ENCODE assay signal across 13 mouse cellular contexts in the genomic region with DNA sequence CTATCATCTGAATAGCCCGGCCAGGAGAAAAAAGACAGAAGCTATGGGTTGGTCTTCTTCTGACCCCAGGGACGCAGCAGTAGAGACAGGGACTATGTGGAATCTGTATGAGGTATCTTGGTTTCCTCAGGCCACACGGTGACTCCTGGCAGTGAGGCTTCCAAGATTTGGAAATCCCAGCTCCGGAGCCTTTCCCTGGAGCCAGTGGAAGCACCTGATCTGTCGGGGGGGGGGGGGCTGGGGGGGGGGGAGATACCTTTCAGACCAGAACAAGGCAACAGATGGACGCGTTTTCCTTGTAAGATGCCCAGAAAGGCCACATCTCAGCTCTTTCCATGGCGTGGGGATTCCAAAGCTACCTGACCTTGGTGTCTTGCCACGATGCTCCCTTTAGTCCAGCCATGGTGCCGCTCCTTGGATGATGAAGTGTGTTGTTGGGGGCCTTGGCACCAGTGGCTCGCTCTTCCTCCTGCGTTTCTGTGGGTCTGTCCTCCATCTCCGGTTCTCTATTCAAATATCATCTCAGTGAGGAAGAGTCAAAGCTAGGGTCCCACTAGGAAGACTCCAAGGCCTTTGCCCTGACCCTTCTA. TPM values are rescaled to one million over a fixed set of nuclear protein-coding genes. Genes with fewer than 3 reads are reported as not detected.
DNase-seq lines count a peak whose midpoint lies in the region; ATAC-seq and TF ChIP-seq lines count a peak whose summit lies in the region.
"Had no signal": no experiment of that assay in that cellular context is flagged by ENCODE, and none has a peak within 500 bp of the region (broad histone marks: within the 10 kb centered on the region; RNA-seq: fewer than 3 reads in every experiment).

No protein-coding gene starts in this region.

- H3K9me3 ChIP-seq in forebrain, embryonic 12.5 days = no peaks in the 10 kb centered on the region
- H3K9me3 ChIP-seq in limb, embryonic 14.5 days (ENCODE audit: control insufficient read depth, low read length) = no peaks in the 10 kb centered on the region
- H3K9me3 ChIP-seq: embryonic facial prominence, embryonic 15.5 days had no signal

- peaks cover 37% of the 10 kb centered on the region for H3K4me1 ChIP-seq in forebrain, embryonic 12.5 days
- H3K4me1 ChIP-seq in limb, embryonic 14.5 days (ENCODE audit: control insufficient read depth, insufficient read depth, low read length) = peaks cover 29% of the 10 kb centered on the region

- H3K36me3 ChIP-seq in forebrain, embryonic 12.5 days (replicated peaks) = no peaks in the 10 kb centered on the region
- no peaks in the 10 kb centered on the region for H3K36me3 ChIP-seq in limb, embryonic 14.5 days (ENCODE audit: control insufficient read depth, insufficient read depth, low read length)
- H3K36me3 ChIP-seq: embryonic facial prominence, embryonic 15.5 days had no signal

- H3K27ac ChIP-seq in layer of hippocampus, adult 2 months = peak overlapping the region; percentile 95; the same call in 1 of the 2 replicates
- peak overlapping the region; percentile 99 for H3K27ac ChIP-seq in forebrain, embryonic 12.5 days
- H3K27ac ChIP-seq in limb, embryonic 14.5 days (replicated peaks; ENCODE audit: low read depth, low read length) = peak overlapping the region; percentile 97; the same call in 1 of the 2 replicates

- TF ChIP-seq POLR2A in limb, embryonic 14.5 days (IDR thresholded peaks at IDR 0.05; ENCODE audit: borderline replicate concordance, extremely low read depth, insufficient read depth, insufficient read length) = no peak

- peaks cover 5% of the 10 kb centered on the region; the same call in 1 of the 2 replicates for H3K27me3 ChIP-seq in forebrain, embryonic 12.5 days
- H3K27me3 ChIP-seq in limb, embryonic 14.5 days (ENCODE audit: control insufficient read depth, insufficient read depth, low read length) = no peaks in the 10 kb centered on the region
- H3K27me3 ChIP-seq: embryonic facial prominence, embryonic 15.5 days had no signal

- no peak for ATAC-seq in cerebellum, adult (ENCODE audit: insufficient number of reproducible peaks, low FRiP score, low TSS enrichment)
- no peak for ATAC-seq in forebrain, embryonic 12.5 days (ENCODE audit: low FRiP score)
- no peak for ATAC-seq in limb, embryonic 14.5 days (ENCODE audit: low FRiP score, low read depth)
- ATAC-seq: inflammation-experienced regulatory T-cells, adult 6 months had no signal

- WGBS in forebrain, embryonic 12.5 days = 83% methylated on average over 13 of the region's 13 CpGs
- WGBS in limb, embryonic 14.5 days = 92% methylated on average over 11 of the region's 13 CpGs

- no peak for TF ChIP-seq CTCF in layer of hippocampus, adult 2 months (conservative IDR thresholded peaks at IDR 0.05)

- DNase-seq in cerebellum, postnatal 10 days = peak; percentile 42 to 49
- no peak for DNase-seq in layer of hippocampus, adult 2 months (ENCODE audit: low spot score in 2 of 2)
- DNase-seq in layer of hippocampus, postnatal 25 days (ENCODE audit: extremely low spot score in 1 of 2, low spot score in 1 of 2) = no peak
- no peak for DNase-seq in limb, embryonic 14.5 days (ENCODE audit: low spot score)
- DNase-seq in urinary bladder, adult 2 months (ENCODE audit: low spot score) = no peak
- DNase-seq in frontal cortex, adult 2 months (ENCODE audit: extremely low spot score in 1 of 2, low spot score in 1 of 2) = no peak
- DNase-seq: lung, adult 2 months; right cerebral cortex, postnatal 14 days had no signal

- H3K4me3 ChIP-seq in layer of hippocampus, adult 2 months = no peak overlapping the region
- no peak overlapping the region for H3K4me3 ChIP-seq in forebrain, embryonic 12.5 days (replicated peaks)
- no peak overlapping the region for H3K4me3 ChIP-seq in limb, embryonic 14.5 days (replicated peaks; ENCODE audit: low read length)
- H3K4me3 ChIP-seq: embryonic facial prominence, embryonic 15.5 days; myocyte had no signal

- H3K9ac ChIP-seq in forebrain, embryonic 12.5 days = peak overlapping the region; percentile 49; the same call in 1 of the 2 replicates
- no peak overlapping the region for H3K9ac ChIP-seq in limb, embryonic 14.5 days (ENCODE audit: low read depth, low read length, severe bottlenecking)
- H3K9ac ChIP-seq: embryonic facial prominence, embryonic 15.5 days had no signal

- H3K4me2 ChIP-seq in forebrain, embryonic 12.5 days = no peak overlapping the region
- no peak overlapping the region for H3K4me2 ChIP-seq in limb, embryonic 14.5 days (replicated peaks; ENCODE audit: low read depth, low read length, severe bottlenecking)

RNA-seq across cellular contexts. Expression of gene Tmem209, which starts 47.7 kb away (rescaled TPM):
- total RNA-seq in layer of hippocampus, adult 2 months (2021) = 10 to 100 TPM; 19.5 to 23.0 TPM
- total RNA-seq in layer of hippocampus, postnatal 25 days (2021) = 10 to 100 TPM; 15.8 to 20.7 TPM
- 48.1 and 49.4 TPM in 2 replicates for polyA plus RNA-seq in forebrain, embryonic 12.5 days (2016; fragmentation: Nextera tagmentation; extraction: Ambion mirVana)
- 47.5 and 63.2 TPM in 2 replicates for polyA plus RNA-seq in limb, embryonic 14.5 days (2012; rRNA removed)
- polyA plus RNA-seq in limb, embryonic 14.5 days (2014; fragmentation: Nextera tagmentation; extraction: Ambion mirVana) = 28.3 and 34.7 TPM in 2 replicates
- polyA plus RNA-seq in urinary bladder, adult 2 months (2012; rRNA removed) = 23.8 and 26.2 TPM in 2 replicates
- 25.1 and 28.2 TPM in 2 replicates for polyA plus RNA-seq in frontal cortex, adult 2 months (2012; rRNA removed)

RNA-seq across cellular contexts. Expression of gene Ssmem1, which starts 47.8 kb away (rescaled TPM):
- total RNA-seq in layer of hippocampus, adult 2 months (2021) = 1 to 10 TPM in 1 of 2 experiments, under 1 TPM in 1; 0.32 to 1.3 TPM
- 1 to 10 TPM in 1 of 2 experiments, under 1 TPM in 1; 0.37 to 1.2 TPM for total RNA-seq in layer of hippocampus, postnatal 25 days (2021)
- polyA plus RNA-seq in forebrain, embryonic 12.5 days (2016; fragmentation: Nextera tagmentation; extraction: Ambion mirVana) = 0.29 and 0.42 TPM in 2 replicates
- 0.10 and 0.12 TPM in 2 replicates for polyA plus RNA-seq in limb, embryonic 14.5 days (2012; rRNA removed)
- 0.17 TPM in 1 of 2 replicates, not detected in the other for polyA plus RNA-seq in limb, embryonic 14.5 days (2014; fragmentation: Nextera tagmentation; extraction: Ambion mirVana)
- 0.04 and 0.07 TPM in 2 replicates for polyA plus RNA-seq in urinary bladder, adult 2 months (2012; rRNA removed)
- 0.08 TPM in 1 of 2 replicates, not detected in the other for polyA plus RNA-seq in frontal cortex, adult 2 months (2012; rRNA removed)
- polyA plus RNA-seq: inflammation-experienced regulatory T-cells, adult 6 months; lung, adult 2 months had no signal

Comparison
In these comparisons a context has a peak if more than half of its experiments do, and no peak if none do; other contexts are left out.
1. DNase-seq: peak in cerebellum, postnatal 10 days (2 of 2); none in layer of hippocampus, adult 2 months (0 of 2), layer of hippocampus, postnatal 25 days (0 of 2), limb, embryonic 14.5 days (single experiment), urinary bladder, adult 2 months (single experiment) and frontal cortex, adult 2 months (0 of 2).
2. Peak in every context shown above with its lines, with median percentiles within 50 percentile points of each other: H3K27ac ChIP-seq.